Mouse (Mus musculus) embryonic facial prominence, embryonic 14.5 days (tissue): ENCODE measurements at regions not wholly inside any gene's neighbourhood (a gene's known extent, or its start where the extent isn't known, plus 50 kb on each side); places are given as distances from the start of the nearest gene placed in this dataset.

Experiments used
- ATAC-seq: fragments of 200-750 bp; cut with Nextera tagmentation; 2 replicates; pipeline ENCODE4 v1.8.0; 2017; ENCODE audit warnings: low read depth, moderate number of reproducible peaks, moderate TSS enrichment
- DNase-seq: peaks from one replicate; pipeline ENCODE4 v3.0.0-alpha.2; 2015; ENCODE audit warnings: low spot score
- H3K27ac ChIP-seq: fragments of 300-500 bp; sonication (generic); replicated peaks from 2 replicates; pipeline ENCODE4 v1.5.1; 2014; ENCODE audit warnings: low read depth, mild to moderate bottlenecking, low read length, moderate library complexity
- H3K27me3 ChIP-seq: fragments of 300-500 bp; sonication (generic); replicated peaks from 2 replicates; pipeline ENCODE4 v1.6.1; 2014; ENCODE audit warnings: low read length; ENCODE audit not compliant: control insufficient read depth, insufficient read depth
- H3K36me3 ChIP-seq: fragments of 300-500 bp; sonication (generic); 2 replicates; pipeline ENCODE4 v1.6.1; 2014; ENCODE audit warnings: low read length, mixed read lengths; ENCODE audit not compliant: control insufficient read depth, insufficient read depth
- H3K4me1 ChIP-seq: fragments of 300-500 bp; sonication (generic); 2 replicates; pipeline ENCODE4 v1.6.1; 2014; ENCODE audit warnings: antibody characterized with exemption, low read length; ENCODE audit not compliant: control insufficient read depth, insufficient read depth
- H3K4me2 ChIP-seq: fragments of 300-500 bp; sonication (generic); 2 replicates; pipeline ENCODE4 v1.6.1; 2014; ENCODE audit warnings: low read depth, mild to moderate bottlenecking, low read length, moderate library complexity, mixed read lengths
- H3K4me3 ChIP-seq: fragments of 300-500 bp; sonication (generic); 2 replicates; pipeline ENCODE4 v1.5.1; 2014; ENCODE audit warnings: low read depth, mild to moderate bottlenecking, low read length
- H3K9ac ChIP-seq: fragments of 300-500 bp; sonication (generic); 2 replicates; pipeline ENCODE4 v1.6.1; 2014; ENCODE audit warnings: low read depth, mild to moderate bottlenecking, low read length, moderate library complexity, mixed read lengths
- H3K9me3 ChIP-seq: fragments of 300-500 bp; sonication (generic); 2 replicates; pipeline ENCODE4 v1.6.1; 2016; ENCODE audit warnings: low read length; ENCODE audit not compliant: control insufficient read depth
- WGBS: fragments of 180-500 bp; shearing (Covaris S2); extraction: QIAGEN DNeasy Blood & Tissue Kit; methylation state at CpG from one replicate; pipeline ENCODE4 v1.1.7; 2014; 5-methylcytosine and 5-hydroxymethylcytosine counted together

- no peaks in the 10 kb centered on the region; the same call in 1 of the 2 replicates for H3K4me1 ChIP-seq
- H3K27me3 ChIP-seq = no peaks in the 10 kb centered on the region
- WGBS = 80% methylated on average over 9 of the region's 9 CpGs
- no peak overlapping the region for H3K4me3 ChIP-seq
- H3K9me3 ChIP-seq = 0 out of 2 replicates have a peak, but pooled peaks cover 6% of the 10 kb centered on the region
- H3K9ac ChIP-seq = no peak overlapping the region
- no peak overlapping the region for H3K4me2 ChIP-seq
- ATAC-seq (no peak), DNase-seq (peak; percentile 46)
- no peaks in the 10 kb centered on the region for H3K36me3 ChIP-seq
- H3K27ac ChIP-seq = no peak overlapping the region; the same call in 1 of the 2 replicates
These were observed 289.6 kb downstream of the Cd83 start for GRCm38 (mm10) chr13:44074172-44074571.

DNA sequence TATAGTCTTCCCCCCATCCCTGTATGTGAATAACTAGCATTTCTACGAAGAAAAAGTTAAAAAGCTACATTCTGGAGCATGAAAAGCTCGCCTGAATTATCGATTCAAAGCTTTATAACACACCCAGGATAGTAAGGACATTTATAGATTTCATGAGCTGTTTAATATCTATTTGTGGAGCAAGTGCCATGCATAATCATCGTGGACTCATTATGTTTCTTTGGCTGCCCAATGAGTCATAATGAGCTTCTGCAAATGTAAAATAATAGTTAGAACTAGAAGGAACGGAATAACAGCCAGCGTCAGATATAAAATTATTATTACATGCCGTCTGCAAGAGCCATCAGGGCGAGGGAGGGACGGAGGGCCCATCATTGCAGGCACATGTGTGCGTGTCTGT lies 292.4 kb downstream of the Cd83 start:
- Histone ChIP-seq H3K27me3 (no peaks in the 10 kb centered on the region), H3K4me2 (no peak overlapping the region), H3K9ac (no peak overlapping the region), H3K9me3 (0 out of 2 replicates have a peak, but pooled peaks cover 6% of the 10 kb centered on the region), H3K4me3 (no peak overlapping the region), H3K36me3 (no peaks in the 10 kb centered on the region), H3K4me1 (no peaks in the 10 kb centered on the region; the same call in 1 of the 2 replicates), H3K27ac (no peak overlapping the region)
- no peak for ATAC-seq
- 90% methylated on average over 10 of the region's 10 CpGs for WGBS
- no peak for DNase-seq

DNA sequence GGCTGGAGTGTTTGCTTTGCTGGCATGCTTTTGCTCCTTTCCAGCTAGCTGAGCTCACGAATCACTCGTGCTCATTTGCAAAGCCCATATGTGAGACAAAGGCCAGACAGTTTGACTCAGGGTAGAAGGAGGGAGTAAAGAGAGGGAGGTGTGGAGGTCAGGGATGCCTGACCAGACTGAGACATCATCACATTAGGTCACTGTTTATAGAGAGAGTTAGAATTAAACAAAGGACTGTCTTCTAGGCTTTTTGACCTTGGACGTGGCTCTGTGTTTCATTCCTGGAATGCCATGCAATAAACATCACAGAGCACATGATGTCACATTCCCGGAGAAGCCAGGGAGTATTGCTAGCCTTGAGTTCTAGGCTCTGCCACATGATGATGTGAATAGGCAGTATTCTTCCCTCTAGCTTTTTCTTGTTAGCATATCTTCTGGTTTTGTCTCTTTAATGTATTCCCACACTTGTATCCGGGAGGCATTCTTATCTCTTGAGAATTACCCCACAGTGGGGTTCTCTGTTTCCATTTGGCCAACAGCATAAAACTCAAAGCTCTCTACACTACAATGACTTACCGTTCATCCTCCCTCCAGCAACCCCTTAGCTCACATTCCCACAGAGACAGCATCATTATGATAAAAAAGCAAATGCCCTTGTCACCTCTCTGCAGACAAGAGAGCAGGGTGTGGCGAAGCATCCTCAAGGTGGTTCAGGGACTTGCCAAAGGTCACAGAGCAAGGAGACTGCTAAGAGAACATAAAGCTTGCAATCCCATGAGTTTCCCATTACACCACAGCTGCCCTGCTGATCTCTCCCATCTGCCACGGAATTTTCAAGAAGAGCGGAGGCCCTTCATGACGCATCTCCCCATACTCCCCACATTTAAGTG lies 301.3 kb downstream of the Cd83 start:
- 46% methylated on average over 10 of the region's 10 CpGs for WGBS
- DNase-seq (no peak), ATAC-seq (no peak)
- Histone ChIP-seq H3K27me3 (no peaks in the 10 kb centered on the region), H3K4me1 (peaks cover 15% of the 10 kb centered on the region), H3K36me3 (no peaks in the 10 kb centered on the region), H3K4me2 (no peak overlapping the region), H3K4me3 (no peak overlapping the region), H3K27ac (no peak overlapping the region), H3K9me3 (no peaks in the 10 kb centered on the region), H3K9ac (no peak overlapping the region)

GRCm38 (mm10) chr13:44086801-44087200 lies 302.2 kb downstream of the Cd83 start:
- ATAC-seq = peak; percentile 60
- WGBS = 22% methylated on average over 4 of the region's 4 CpGs
- H3K4me3 ChIP-seq = no peak overlapping the region
- no peaks in the 10 kb centered on the region for H3K27me3 ChIP-seq
- no peak overlapping the region for H3K27ac ChIP-seq
- no peaks in the 10 kb centered on the region for H3K9me3 ChIP-seq
- H3K4me2 ChIP-seq = no peak overlapping the region
- peak; percentile 91 for DNase-seq
- H3K9ac ChIP-seq = no peak overlapping the region
- H3K36me3 ChIP-seq = no peaks in the 10 kb centered on the region
- H3K4me1 ChIP-seq = peaks cover 15% of the 10 kb centered on the region

DNA sequence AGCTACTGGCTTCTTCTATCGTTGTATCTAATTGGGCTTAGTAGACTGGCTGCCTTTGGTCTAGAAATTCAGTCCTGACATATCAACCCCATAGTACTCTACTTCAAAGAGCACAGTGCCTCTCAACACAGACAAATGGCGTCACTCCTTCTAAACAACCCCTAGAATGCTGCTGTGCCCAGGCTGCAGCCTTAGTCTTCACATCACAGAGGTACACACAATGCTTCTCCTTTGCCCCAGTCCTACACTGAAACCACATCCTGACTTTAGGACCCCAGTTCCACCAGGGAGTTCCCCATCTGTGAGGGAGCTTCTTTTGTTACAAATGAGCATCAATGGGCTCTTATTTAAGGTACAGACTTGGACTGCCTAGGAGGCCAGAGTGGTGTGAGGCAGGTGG lies 312.6 kb downstream of the Cd83 start:
- peaks cover 10% of the 10 kb centered on the region; the same call in 1 of the 2 replicates for H3K9me3 ChIP-seq
- H3K27me3 ChIP-seq = 0 out of 2 replicates have a peak, but pooled peaks cover 8% of the 10 kb centered on the region
- no peaks in the 10 kb centered on the region for H3K36me3 ChIP-seq
- 91% methylated on average over 2 of the region's 2 CpGs for WGBS
- H3K9ac ChIP-seq = no peak overlapping the region
- no peak overlapping the region for H3K27ac ChIP-seq
- H3K4me2 ChIP-seq = no peak overlapping the region
- ATAC-seq (no peak), DNase-seq (no peak)
- no peak overlapping the region for H3K4me3 ChIP-seq
- 0 out of 2 replicates have a peak, but pooled peaks cover 8% of the 10 kb centered on the region for H3K4me1 ChIP-seq

DNA sequence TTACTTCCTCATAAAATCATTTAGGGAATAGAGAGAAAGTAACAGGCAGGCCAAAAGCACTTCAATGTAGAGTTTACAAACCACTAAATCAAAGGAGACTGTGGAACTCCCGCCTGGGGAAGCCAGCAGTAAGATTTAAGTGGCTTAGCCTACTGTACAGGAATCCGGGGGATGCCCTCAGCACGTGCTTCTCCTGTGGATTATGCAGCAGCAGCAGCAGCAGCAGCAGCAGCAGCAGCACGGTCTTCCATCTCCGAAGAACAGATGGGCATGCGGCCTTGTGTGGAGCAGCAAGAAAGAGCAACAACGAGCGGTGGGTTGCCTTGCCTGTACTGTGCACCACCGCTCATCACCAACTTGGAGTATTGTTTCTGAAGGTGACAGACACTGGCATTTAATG lies 314.9 kb downstream of the Cd83 start:
- Histone ChIP-seq H3K36me3 (no peaks in the 10 kb centered on the region), H3K9me3 (no peaks in the 10 kb centered on the region), H3K4me3 (no peak overlapping the region), H3K27ac (no peak overlapping the region), H3K4me2 (no peak overlapping the region), H3K27me3 (0 out of 2 replicates have a peak, but pooled peaks cover 8% of the 10 kb centered on the region), H3K4me1 (0 out of 2 replicates have a peak, but pooled peaks cover 8% of the 10 kb centered on the region), H3K9ac (no peak overlapping the region)
- DNase-seq (peak; percentile 65), ATAC-seq (peak; percentile 47; the same call in 1 of the 2 replicates)
- WGBS = 43% methylated on average over 9 of the region's 9 CpGs

DNA sequence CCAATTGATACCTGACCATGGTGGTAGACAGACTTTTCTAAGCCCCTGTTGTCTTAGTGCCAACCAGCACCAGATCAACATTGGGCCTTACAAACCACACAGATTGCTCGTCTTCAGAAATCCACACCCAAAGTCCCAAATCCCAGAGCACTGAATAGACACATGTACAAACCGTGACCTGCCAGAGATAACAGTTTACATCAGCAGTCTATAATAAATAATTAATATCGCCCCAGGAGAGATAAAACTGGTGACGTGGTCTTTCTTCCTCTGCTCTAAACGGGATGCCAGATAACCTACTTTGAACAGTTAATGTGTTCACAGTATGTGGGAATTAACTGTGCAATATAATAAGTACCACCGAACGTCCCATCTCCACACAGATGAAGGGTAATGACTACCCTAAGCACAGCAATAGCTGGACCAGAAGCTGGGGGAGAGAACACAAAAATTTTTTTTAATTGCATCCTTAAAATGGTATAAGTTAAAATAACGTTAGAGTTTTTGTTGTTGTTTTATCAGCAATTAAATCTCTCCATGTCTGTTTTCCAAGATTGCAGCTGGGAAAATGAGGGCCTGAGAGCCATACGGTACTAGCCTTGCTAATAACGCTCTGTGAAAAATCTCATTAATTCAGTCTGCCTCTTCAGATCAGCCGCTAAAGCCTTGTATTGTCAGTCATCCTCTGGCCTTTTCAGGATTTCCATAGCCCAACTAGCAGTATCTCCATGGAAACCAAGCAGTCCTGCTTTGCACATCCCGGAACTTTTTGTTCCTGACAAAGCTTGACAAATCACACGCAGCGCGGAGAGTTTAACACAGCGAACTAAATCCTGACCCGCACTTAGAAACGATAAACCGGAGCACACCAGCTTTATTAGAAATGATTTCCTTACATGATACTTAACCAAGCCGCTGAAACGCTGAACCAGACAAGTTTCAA lies 315.8 kb downstream of the Cd83 start:
- 23% methylated on average over 21 of the region's 21 CpGs for WGBS
- peak; percentile 67; the same call in 1 of the 2 replicates for ATAC-seq
- peak overlapping the region; percentile 15; the same call in 1 of the 2 replicates for H3K4me3 ChIP-seq

GRCm38 (mm10) chr13:44101161-44101560 lies 316.6 kb downstream of the Cd83 start:
- ATAC-seq = no peak
- WGBS = 18% methylated on average over 6 of the region's 6 CpGs
- 0 out of 2 replicates have a peak overlapping the region, but pooled peaks have one; percentile 12 for H3K9ac ChIP-seq

More for the DNA sequence above, 315.8 kb downstream of the Cd83 start:
- Histone ChIP-seq H3K4me2 (peak overlapping the region; percentile 41; the same call in 1 of the 2 replicates), H3K27ac (no peak overlapping the region), H3K9me3 (no peaks in the 10 kb centered on the region), H3K36me3 (no peaks in the 10 kb centered on the region), H3K27me3 (0 out of 2 replicates have a peak, but pooled peaks cover 8% of the 10 kb centered on the region), H3K9ac (0 out of 2 replicates have a peak overlapping the region, but pooled peaks have one; percentile 12), H3K4me1 (0 out of 2 replicates have a peak, but pooled peaks cover 8% of the 10 kb centered on the region)
- DNase-seq = peak; percentile 75

More at GRCm38 (mm10) chr13:44101161-44101560, 316.6 kb downstream of the Cd83 start:
- H3K9me3 ChIP-seq = no peaks in the 10 kb centered on the region
- H3K4me3 ChIP-seq = no peak overlapping the region
- H3K27me3 ChIP-seq = 0 out of 2 replicates have a peak, but pooled peaks cover 8% of the 10 kb centered on the region
- 0 out of 2 replicates have a peak, but pooled peaks cover 8% of the 10 kb centered on the region for H3K4me1 ChIP-seq
- H3K27ac ChIP-seq = no peak overlapping the region
- DNase-seq = no peak
- H3K4me2 ChIP-seq = peak overlapping the region; percentile 41; the same call in 1 of the 2 replicates
- no peaks in the 10 kb centered on the region for H3K36me3 ChIP-seq
